Mouse (Mus musculus) neural tube, embryonic 15.5 days (tissue): ENCODE results near the gene Nr1i2. TPM values are rescaled to one million over a fixed set of nuclear protein-coding genes. Genes with fewer than 3 reads are reported as not detected.
"Not testable (repeated sequence)": the region's sequence is repeated elsewhere in the genome, so short reads cannot be mapped to it uniquely, and the experiment has no call there.

Experiments
- ATAC-seq: fragments of 200-750 bp; cut with Nextera tagmentation; 2 replicates; pipeline ENCODE4 v1.8.0; 2017; ENCODE audit warnings: mild to moderate bottlenecking, moderate TSS enrichment, moderate library complexity; ENCODE audit not compliant: low FRiP score
- H3K27ac ChIP-seq: fragments of 300-500 bp; sonication (generic); replicated peaks from 2 replicates; pipeline ENCODE4 v1.5.1; 2015; ENCODE audit warnings: mild to moderate bottlenecking, inconsistent platforms
- H3K27me3 ChIP-seq: fragments of 300-500 bp; sonication (generic); replicated peaks from 2 replicates; pipeline ENCODE4 v1.6.1; 2015; ENCODE audit warnings: inconsistent platforms
- H3K36me3 ChIP-seq: fragments of 300-500 bp; sonication (generic); 2 replicates; pipeline ENCODE4 v1.6.1; 2015; ENCODE audit warnings: inconsistent platforms
- H3K4me1 ChIP-seq: fragments of 300-500 bp; sonication (generic); 2 replicates; pipeline ENCODE4 v1.6.1; 2015; ENCODE audit warnings: inconsistent platforms
- H3K4me2 ChIP-seq: fragments of 300-500 bp; sonication (generic); 2 replicates; pipeline ENCODE4 v1.6.1; 2015; ENCODE audit warnings: inconsistent platforms, mild to moderate bottlenecking, moderate library complexity
- H3K4me3 ChIP-seq: fragments of 300-500 bp; sonication (generic); replicated peaks from 2 replicates; pipeline ENCODE4 v1.5.1; 2015; ENCODE audit warnings: mild to moderate bottlenecking, inconsistent platforms
- H3K9ac ChIP-seq: fragments of 300-500 bp; sonication (generic); replicated peaks from 2 replicates; pipeline ENCODE4 v1.6.1; 2015; ENCODE audit warnings: mild to moderate bottlenecking, inconsistent platforms
- H3K9me3 ChIP-seq: fragments of 300-500 bp; sonication (generic); replicated peaks from 2 replicates; pipeline ENCODE4 v1.6.1; 2016; ENCODE audit warnings: inconsistent platforms
- WGBS: fragments of 180-500 bp; shearing (Covaris S2); methylation state at CpG from one replicate; pipeline ENCODE4 v1.1.7; 2015; ENCODE audit warnings: mixed read lengths; 5-methylcytosine and 5-hydroxymethylcytosine counted together
- polyA plus RNA-seq: library from polyadenylated mRNA; unstranded; fragments of >200 nt; fragmentation: Nextera tagmentation; extraction: Ambion mirVana; gene quantifications from 2 replicates; pipeline ENCODE4 v1.2.1, GENCODE M21; 2015

The Nr1i2 gene
- polyA plus RNA-seq, 1 experiment from 2014 or later: not detected

- 45% methylated on average over 13 of the region's 13 CpGs for WGBS
- no peak for ATAC-seq
- Histone ChIP-seq H3K27ac (no peak overlapping the region), H3K36me3 (peaks cover 9% of the 10 kb centered on the region; the same call in 1 of the 2 replicates), H3K9ac (no peak overlapping the region), H3K4me1 (0 out of 2 replicates have a peak, but pooled peaks cover 3% of the 10 kb centered on the region), H3K27me3 (no peaks in the 10 kb centered on the region), H3K9me3 (no peaks in the 10 kb centered on the region), H3K4me3 (no peak overlapping the region), H3K4me2 (no peak overlapping the region)
Measured at GRCm38 (mm10) chr16:38248331-38248961, 46.2 kb downstream of the Nr1i2 start.

- Histone ChIP-seq H3K27me3 (no peaks in the 10 kb centered on the region), H3K9me3 (no peaks in the 10 kb centered on the region), H3K36me3 (peaks cover 22% of the 10 kb centered on the region), H3K4me2 (no peak overlapping the region), H3K27ac (0 out of 2 replicates have a peak overlapping the region, but pooled peaks have one; percentile 9), H3K4me1 (0 out of 2 replicates have a peak, but pooled peaks cover 3% of the 10 kb centered on the region), H3K4me3 (no peak overlapping the region), H3K9ac (no peak overlapping the region)
- ATAC-seq: no peak
- WGBS: 74% methylated on average over 5 of the region's 5 CpGs
Measured at GRCm38 (mm10) chr16:38245849-38246585, 48.6 kb downstream of the Nr1i2 start.

- no peaks in the 10 kb centered on the region for H3K27me3 ChIP-seq
- H3K9ac ChIP-seq: no peak overlapping the region
Measured at GRCm38 (mm10) chr16:38245379-38245778, 49.2 kb downstream of the Nr1i2 start.

GRCm38 (mm10) chr16:38244111-38244510 is 50.5 kb downstream of the Nr1i2 start:
- Histone ChIP-seq H3K4me2 (no peak overlapping the region), H3K27me3 (no peaks in the 10 kb centered on the region), H3K4me3 (no peak overlapping the region), H3K4me1 (0 out of 2 replicates have a peak, but pooled peaks cover 3% of the 10 kb centered on the region), H3K27ac (no peak overlapping the region), H3K9me3 (no peaks in the 10 kb centered on the region), H3K36me3 (peaks cover 28% of the 10 kb centered on the region), H3K9ac (no peak overlapping the region)
- 93% methylated on average over 6 of the region's 6 CpGs for WGBS
- ATAC-seq: no peak

More at GRCm38 (mm10) chr16:38245379-38245778, 49.2 kb downstream of the Nr1i2 start:
- peaks cover 25% of the 10 kb centered on the region for H3K36me3 ChIP-seq
- WGBS: 48% methylated on average over 2 of the region's 2 CpGs
- 0 out of 2 replicates have a peak, but pooled peaks cover 3% of the 10 kb centered on the region for H3K4me1 ChIP-seq
- ATAC-seq: no peak
- H3K9me3 ChIP-seq: no peaks in the 10 kb centered on the region
- H3K4me3 ChIP-seq: no peak overlapping the region
- no peak overlapping the region for H3K27ac ChIP-seq
- no peak overlapping the region for H3K4me2 ChIP-seq

GRCm38 (mm10) chr16:38240167-38240566 is 54.5 kb downstream of the Nr1i2 start:
- WGBS: 94% methylated on average over 10 of the region's 10 CpGs
- H3K9ac ChIP-seq: no peak overlapping the region
- no peaks in the 10 kb centered on the region for H3K4me1 ChIP-seq
- H3K36me3 ChIP-seq: peaks cover 22% of the 10 kb centered on the region
- no peak overlapping the region for H3K27ac ChIP-seq
- H3K4me3 ChIP-seq: no peak overlapping the region
- no peaks in the 10 kb centered on the region for H3K27me3 ChIP-seq
- ATAC-seq: no peak
- no peak overlapping the region for H3K4me2 ChIP-seq
- no peaks in the 10 kb centered on the region for H3K9me3 ChIP-seq

- Histone ChIP-seq H3K4me1 (no peaks in the 10 kb centered on the region), H3K9me3 (no peaks in the 10 kb centered on the region), H3K36me3 (peaks cover 22% of the 10 kb centered on the region), H3K4me3 (no peak overlapping the region), H3K27me3 (no peaks in the 10 kb centered on the region), H3K9ac (no peak overlapping the region), H3K27ac (no peak overlapping the region), H3K4me2 (no peak overlapping the region)
- ATAC-seq: no peak
- WGBS: 88% methylated on average over 5 of the region's 5 CpGs
Measured at GRCm38 (mm10) chr16:38239729-38240128, 54.9 kb downstream of the Nr1i2 start.

- no peak overlapping the region for H3K4me2 ChIP-seq
- no peak overlapping the region for H3K9ac ChIP-seq
- no peak for ATAC-seq
- no peak overlapping the region for H3K27ac ChIP-seq
- H3K4me3 ChIP-seq: no peak overlapping the region
- H3K36me3 ChIP-seq: peaks cover 12% of the 10 kb centered on the region
- H3K9me3 ChIP-seq: no peaks in the 10 kb centered on the region
- H3K4me1 ChIP-seq: no peaks in the 10 kb centered on the region
- no peaks in the 10 kb centered on the region for H3K27me3 ChIP-seq
- WGBS: 87% methylated on average over 4 of the region's 4 CpGs
Measured at GRCm38 (mm10) chr16:38236936-38237585, 57.6 kb downstream of the Nr1i2 start.

GRCm38 (mm10) chr16:38222491-38222890 is 72.1 kb downstream of the Nr1i2 start:
- not testable (repeated sequence) for H3K27ac ChIP-seq, H3K27me3 ChIP-seq, ATAC-seq, H3K4me2 ChIP-seq, H3K4me3 ChIP-seq, H3K9me3 ChIP-seq, H3K4me1 ChIP-seq, H3K9ac ChIP-seq
- 90% methylated on average over 5 of the region's 5 CpGs for WGBS
- H3K36me3 ChIP-seq: peaks cover 25% of the 10 kb centered on the region

GRCm38 (mm10) chr16:38205272-38205671 is 89.4 kb downstream of the Nr1i2 start:
- no peak for ATAC-seq
- Histone ChIP-seq H3K4me3 (no peak overlapping the region), H3K9ac (no peak overlapping the region)

More at GRCm38 (mm10) chr16:38205272-38205671, 89.4 kb downstream of the Nr1i2 start:
- peaks cover 21% of the 10 kb centered on the region for H3K36me3 ChIP-seq
- H3K27me3 ChIP-seq: no peaks in the 10 kb centered on the region
- H3K9me3 ChIP-seq: no peaks in the 10 kb centered on the region
- H3K4me1 ChIP-seq: peaks cover 2% of the 10 kb centered on the region; the same call in 1 of the 2 replicates
- 0 out of 2 replicates have a peak overlapping the region, but pooled peaks have one; percentile 18 for H3K27ac ChIP-seq
- no peak overlapping the region for H3K4me2 ChIP-seq
- WGBS: 95% methylated on average over 7 of the region's 7 CpGs
